Mouse (Mus musculus) splenic B cell, adult 2 months (primary cell): Measurements from ENCODE around the gene Med18.
A peak's percentile ranks its signal among the peaks of the same experiment; 100 is the strongest.
"Not testable (repeated sequence)": the region's sequence is repeated elsewhere in the genome, so short reads cannot be mapped to it uniquely, and the experiment has no call there.

Experiments
- DNase-seq: peaks from one replicate; pipeline ENCODE4 v3.0.0-alpha.2; 2011; ENCODE audit warnings: low read depth, low spot score
- H3K27me3 ChIP-seq: 2 replicates; pipeline ENCODE4 v1.6.1; 2012; ENCODE audit warnings: mild to moderate bottlenecking, low read length, moderate library complexity, mixed read lengths; ENCODE audit not compliant: control insufficient read depth, poor library complexity, insufficient read depth, severe bottlenecking
- H3K36me3 ChIP-seq: 2 replicates; pipeline ENCODE4 v1.6.1; 2012; ENCODE audit warnings: mild to moderate bottlenecking, low read length, moderate library complexity, mixed read lengths; ENCODE audit not compliant: control insufficient read depth, poor library complexity, insufficient read depth, severe bottlenecking

Med18 gene

GRCm38 (mm10) chr4:132415966-132416365 lies 47.8 kb downstream of the Med18 start:
- Histone ChIP-seq H3K36me3 (no peaks in the 10 kb centered on the region), H3K27me3 (no peaks in the 10 kb centered on the region)
- no peak for DNase-seq

GRCm38 (mm10) chr4:132413257-132413656 lies 50.5 kb downstream of the Med18 start:
- not testable (repeated sequence) for H3K27me3 ChIP-seq, H3K36me3 ChIP-seq, DNase-seq

GRCm38 (mm10) chr4:132411322-132412094 lies 52.2 kb downstream of the Med18 start:
- Histone ChIP-seq H3K36me3 (no peaks in the 10 kb centered on the region), H3K27me3 (no peaks in the 10 kb centered on the region)
- peak; percentile 59 for DNase-seq

- Histone ChIP-seq H3K27me3 (no peaks in the 10 kb centered on the region), H3K36me3 (no peaks in the 10 kb centered on the region)
- DNase-seq = peak; percentile 43
Measured at GRCm38 (mm10) chr4:132409587-132410229, 54.0 kb downstream of the Med18 start.
